Mouse (Mus musculus) kidney, embryonic 14.5 days (tissue): ENCODE data around the gene Mr1. TPM values are rescaled to one million over a fixed set of nuclear protein-coding genes. Genes with fewer than 3 reads are reported as not detected.

Source experiments
- ATAC-seq: fragments of 200-750 bp; cut with Nextera tagmentation; 2 replicates; pipeline ENCODE4 v1.8.0; 2017; ENCODE audit warnings: moderate number of reproducible peaks, mild to moderate bottlenecking, moderate TSS enrichment, moderate library complexity; ENCODE audit not compliant: low FRiP score, low TSS enrichment
- H3K27ac ChIP-seq: fragments of 300-500 bp; sonication (generic); 2 replicates; pipeline ENCODE4 v1.5.1; 2014; ENCODE audit warnings: low read depth, mild to moderate bottlenecking, low read length, moderate library complexity, mixed read lengths
- H3K27me3 ChIP-seq: fragments of 300-500 bp; sonication (generic); 2 replicates; pipeline ENCODE4 v1.6.1; 2014; ENCODE audit warnings: mild to moderate bottlenecking, low read length; ENCODE audit not compliant: control insufficient read depth, insufficient read depth
- H3K36me3 ChIP-seq: fragments of 300-500 bp; sonication (generic); 2 replicates; pipeline ENCODE4 v1.6.1; 2014; ENCODE audit warnings: low read length, mixed read lengths; ENCODE audit not compliant: control insufficient read depth, insufficient read depth
- H3K4me1 ChIP-seq: fragments of 300-500 bp; sonication (generic); 2 replicates; pipeline ENCODE4 v1.6.1; 2014; ENCODE audit warnings: low read length, mixed read lengths; ENCODE audit not compliant: control insufficient read depth, insufficient read depth
- H3K4me2 ChIP-seq: fragments of 300-500 bp; sonication (generic); replicated peaks from 2 replicates; pipeline ENCODE4 v1.6.1; 2014; ENCODE audit warnings: low read depth, mild to moderate bottlenecking, low read length
- H3K4me3 ChIP-seq: fragments of 300-500 bp; sonication (generic); 2 replicates; pipeline ENCODE4 v1.5.1; 2014; ENCODE audit warnings: mild to moderate bottlenecking, low read length
- H3K9ac ChIP-seq: fragments of 300-500 bp; sonication (generic); 2 replicates; pipeline ENCODE4 v1.6.1; 2014; ENCODE audit warnings: low read depth, mild to moderate bottlenecking, low read length, moderate library complexity
- H3K9me3 ChIP-seq: fragments of 300-500 bp; sonication (generic); 2 replicates; pipeline ENCODE4 v1.6.1; 2016; ENCODE audit warnings: low read length; ENCODE audit not compliant: control insufficient read depth
- WGBS: fragments of 180-500 bp; shearing (Covaris S2); extraction: QIAGEN DNeasy Blood & Tissue Kit; methylation state at CpG from one replicate; pipeline ENCODE4 v1.1.7; 2014; 5-methylcytosine and 5-hydroxymethylcytosine counted together
- polyA plus RNA-seq: library from polyadenylated mRNA; unstranded; fragments of >200 nt; fragmentation: Nextera tagmentation; extraction: Ambion mirVana; gene quantifications from 2 replicates; pipeline ENCODE4 v1.2.1, GENCODE M21; 2014

The Mr1 gene
- polyA plus RNA-seq, 1 experiment from 2014 or later = 4.8 TPM

DNA sequence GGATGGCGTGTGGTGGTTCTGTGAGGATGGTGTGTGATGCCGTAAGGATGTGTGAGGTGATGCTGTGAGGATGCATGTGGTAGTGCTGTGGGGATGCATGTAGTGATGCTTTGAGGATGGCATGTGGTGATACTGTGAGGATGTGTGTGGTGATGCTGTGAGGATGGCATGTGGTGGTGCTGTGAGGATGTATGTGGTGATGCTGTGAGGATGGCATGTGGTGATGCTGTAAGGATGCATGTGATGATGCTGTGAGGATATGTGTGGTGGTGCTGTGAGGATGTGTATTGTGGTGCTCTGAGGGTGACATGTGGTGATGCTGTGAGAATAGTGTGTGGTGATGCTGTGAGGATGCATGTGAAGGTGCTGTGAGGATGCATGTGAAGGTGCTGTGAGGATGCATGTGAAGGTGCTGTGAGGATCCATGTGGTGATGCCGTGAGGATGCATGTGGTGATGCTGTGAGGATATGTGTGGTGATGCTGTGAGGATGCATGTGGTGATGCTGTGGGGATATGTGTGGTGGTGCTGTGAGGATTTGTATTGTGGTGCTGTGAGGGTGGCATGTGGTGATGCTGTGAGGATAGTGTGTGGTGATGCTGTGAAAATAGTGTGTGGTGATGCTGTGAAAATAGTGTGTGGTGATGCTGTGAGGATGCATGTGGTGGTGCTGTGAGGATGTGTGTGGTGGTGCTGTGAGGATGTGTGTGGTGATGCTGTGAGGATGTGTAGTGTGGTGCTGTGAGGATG, 26.5 kb upstream of the Mr1 start:
- Histone ChIP-seq H3K9me3 (no peaks in the 10 kb centered on the region), H3K4me3 (no peak overlapping the region), H3K4me1 (no peaks in the 10 kb centered on the region), H3K27ac (no peak overlapping the region), H3K9ac (no peak overlapping the region), H3K4me2 (no peak overlapping the region), H3K36me3 (peaks cover 23% of the 10 kb centered on the region), H3K27me3 (no peaks in the 10 kb centered on the region)
- WGBS = 84% methylated on average over 3 of the region's 3 CpGs
- no peak for ATAC-seq

DNA sequence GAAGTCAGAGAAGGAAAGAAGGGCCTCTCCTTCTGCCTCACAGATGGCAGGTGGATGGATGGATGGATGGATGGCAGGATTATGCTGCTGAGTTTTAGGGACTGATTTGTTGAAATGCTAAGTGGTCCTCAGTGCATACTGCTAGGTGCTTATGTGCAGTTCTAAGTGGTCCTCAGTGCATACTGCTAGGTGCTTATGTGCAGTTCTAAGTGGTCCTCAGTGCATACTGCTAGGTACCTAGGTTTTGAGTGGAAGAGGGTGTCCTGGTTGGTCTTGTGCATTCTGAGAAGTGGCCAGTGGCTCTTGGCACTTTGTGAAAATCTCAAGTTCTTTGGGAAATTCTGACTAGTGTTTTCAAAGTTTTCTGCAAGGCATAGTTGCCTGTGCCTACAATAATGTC, 23.3 kb upstream of the Mr1 start:
- peaks cover 2% of the 10 kb centered on the region; the same call in 1 of the 2 replicates for H3K36me3 ChIP-seq
- no peak overlapping the region for H3K9ac ChIP-seq
- no peak overlapping the region for H3K27ac ChIP-seq
- H3K4me3 ChIP-seq = no peak overlapping the region
- no peak for ATAC-seq
- no peaks in the 10 kb centered on the region for H3K9me3 ChIP-seq
- H3K4me2 ChIP-seq = no peak overlapping the region
- no peaks in the 10 kb centered on the region for H3K27me3 ChIP-seq
- no peaks in the 10 kb centered on the region for H3K4me1 ChIP-seq

DNA sequence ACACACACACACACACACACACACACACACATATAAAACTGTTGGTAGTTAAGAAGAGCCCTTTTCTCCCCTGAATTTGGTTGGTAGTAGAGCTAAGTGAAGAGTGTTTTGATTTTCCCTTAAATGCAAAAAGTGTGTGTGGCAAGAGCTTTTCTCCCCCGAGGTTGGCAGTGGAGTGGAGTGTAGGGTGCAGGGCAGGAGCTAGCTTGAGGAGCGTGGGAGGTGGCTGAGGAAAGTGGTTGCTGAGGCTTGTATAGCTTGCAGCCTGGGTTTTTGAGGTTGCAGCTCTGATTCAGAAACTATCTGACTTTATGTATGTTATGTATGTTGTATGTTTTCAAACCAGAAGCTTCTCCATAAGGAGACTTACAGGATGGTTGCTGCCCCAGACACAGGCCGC, 20.8 kb upstream of the Mr1 start:
- H3K9me3 ChIP-seq = no peaks in the 10 kb centered on the region
- ATAC-seq = no peak
- H3K27ac ChIP-seq = no peak overlapping the region
- no peaks in the 10 kb centered on the region for H3K36me3 ChIP-seq
- H3K4me3 ChIP-seq = no peak overlapping the region
- H3K4me2 ChIP-seq = no peak overlapping the region
- no peaks in the 10 kb centered on the region for H3K4me1 ChIP-seq
- H3K9ac ChIP-seq = no peak overlapping the region
- WGBS = 90% methylated on average over 3 of the region's 3 CpGs
- no peaks in the 10 kb centered on the region for H3K27me3 ChIP-seq

DNA sequence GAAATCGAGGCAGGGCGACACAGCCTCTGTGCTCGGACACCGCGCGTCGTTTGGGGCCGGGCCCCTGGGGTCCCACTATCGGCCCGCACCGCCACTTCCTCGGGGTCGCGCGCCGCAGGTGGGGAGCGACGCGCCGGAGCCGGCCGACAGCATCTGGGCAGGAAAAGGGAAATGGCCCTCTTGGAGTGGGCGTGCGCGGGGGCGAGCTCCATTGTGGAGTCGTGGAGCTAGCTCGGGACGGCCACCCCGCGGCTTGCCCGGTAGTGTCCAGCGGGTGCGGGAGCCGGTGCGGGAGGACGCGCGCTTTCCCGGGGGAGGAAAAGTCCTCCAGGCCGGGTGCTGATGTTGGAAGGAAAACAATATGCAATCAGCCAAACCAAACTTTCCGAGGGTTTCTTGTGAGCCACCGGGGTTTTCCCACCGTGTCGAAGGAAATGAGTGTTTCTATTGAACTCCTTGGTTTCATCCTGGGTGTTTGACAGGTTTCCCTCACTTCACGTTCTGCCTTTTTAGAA, 12.4 kb upstream of the Mr1 start:
- Histone ChIP-seq H3K4me3 (peak overlapping the region; percentile 95), H3K4me1 (no peaks in the 10 kb centered on the region), H3K27me3 (no peaks in the 10 kb centered on the region), H3K9me3 (no peaks in the 10 kb centered on the region), H3K27ac (peak overlapping the region; percentile 69), H3K9ac (peak overlapping the region; percentile 79), H3K36me3 (no peaks in the 10 kb centered on the region), H3K4me2 (peak overlapping the region; percentile 61)
- ATAC-seq = peak; percentile 75
- under 1% methylated on average over 45 of the region's 46 CpGs for WGBS

DNA sequence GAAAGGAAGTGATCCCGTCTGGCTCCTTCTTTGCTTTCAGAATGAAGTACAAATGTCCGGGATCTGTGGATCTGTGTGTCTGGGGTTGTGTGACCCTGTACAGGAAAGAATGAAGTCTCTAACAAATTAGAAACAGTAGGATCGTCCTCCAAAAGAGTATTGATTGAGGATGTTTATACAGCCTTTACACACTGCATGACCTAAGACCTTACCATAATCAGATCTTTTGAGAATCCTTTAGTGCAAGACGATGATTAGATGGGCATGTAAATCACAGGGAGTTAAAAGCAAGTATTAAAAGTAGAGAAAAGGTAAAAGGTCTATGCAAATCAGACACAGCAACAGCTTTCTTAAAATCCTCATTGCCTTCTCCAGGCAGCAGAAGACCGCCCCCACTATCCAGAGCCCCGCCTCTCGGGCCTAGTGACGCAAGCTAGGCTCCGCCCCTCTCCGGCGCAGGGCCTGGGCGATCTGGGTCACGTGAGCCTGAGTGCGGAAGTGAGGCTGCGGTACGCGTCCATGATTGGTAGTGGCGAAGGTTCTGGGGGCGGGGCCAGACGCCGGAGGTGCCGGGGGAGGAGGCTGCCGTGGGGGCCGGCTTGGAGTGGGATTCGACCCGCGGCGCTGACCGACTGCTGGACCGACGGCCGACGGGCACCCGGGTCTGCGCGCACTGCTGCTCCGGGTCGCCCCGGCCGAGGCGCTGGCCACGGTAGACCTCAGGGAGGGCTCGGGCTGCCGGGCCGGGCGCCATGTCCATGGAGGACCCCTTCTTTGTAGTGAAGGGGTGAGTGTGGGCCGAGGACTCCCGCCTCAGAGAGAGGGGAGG, 11.7 kb upstream of the Mr1 start, which contains the start of gene Stx6:
Gene Stx6, plus strand, starts transcription at position 575 of the 829 bp plus-strand sequence.
- H3K27ac ChIP-seq = peak within 1 kb of the TSS; percentile 69
- H3K9ac ChIP-seq = peak within 1 kb of the TSS; percentile 79
- no peaks in the 10 kb centered on the region for H3K36me3 ChIP-seq
- H3K27me3 ChIP-seq = no peaks in the 10 kb centered on the region
- no peaks in the 10 kb centered on the region for H3K4me1 ChIP-seq
- WGBS = 2% methylated on average over 45 of the region's 48 CpGs
- H3K4me2 ChIP-seq = peak within 1 kb of the TSS; percentile 61
- ATAC-seq = peak; percentile 99
- no peaks in the 10 kb centered on the region for H3K9me3 ChIP-seq
- H3K4me3 ChIP-seq = peak within 1 kb of the TSS; percentile 95

DNA sequence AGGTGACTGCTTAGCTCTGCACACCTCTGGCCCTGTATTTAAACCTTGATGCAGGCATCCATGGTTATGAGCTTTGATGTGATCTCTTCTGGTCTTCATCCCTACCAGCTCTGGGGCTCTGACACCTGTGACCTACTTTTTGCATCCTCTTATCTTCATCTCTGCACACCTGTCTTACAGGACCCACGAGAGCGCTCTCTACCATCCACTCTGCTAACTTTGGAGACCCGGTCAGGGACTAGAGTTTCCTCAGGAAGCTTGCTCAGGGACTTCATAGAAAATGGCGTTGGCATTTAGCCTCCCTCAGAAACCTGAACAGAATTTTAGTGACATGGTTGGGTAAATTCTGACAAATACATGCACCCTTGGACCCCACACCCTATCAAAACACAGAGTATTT, 7.3 kb upstream of the Mr1 start:
- no peak overlapping the region for H3K27ac ChIP-seq
- H3K36me3 ChIP-seq = no peaks in the 10 kb centered on the region
- no peaks in the 10 kb centered on the region for H3K4me1 ChIP-seq
- ATAC-seq = no peak
- no peak overlapping the region for H3K4me3 ChIP-seq
- no peaks in the 10 kb centered on the region for H3K27me3 ChIP-seq
- 71% methylated on average over 4 of the region's 4 CpGs for WGBS
- H3K9me3 ChIP-seq = no peaks in the 10 kb centered on the region
- H3K9ac ChIP-seq = no peak overlapping the region
- no peak overlapping the region for H3K4me2 ChIP-seq

DNA sequence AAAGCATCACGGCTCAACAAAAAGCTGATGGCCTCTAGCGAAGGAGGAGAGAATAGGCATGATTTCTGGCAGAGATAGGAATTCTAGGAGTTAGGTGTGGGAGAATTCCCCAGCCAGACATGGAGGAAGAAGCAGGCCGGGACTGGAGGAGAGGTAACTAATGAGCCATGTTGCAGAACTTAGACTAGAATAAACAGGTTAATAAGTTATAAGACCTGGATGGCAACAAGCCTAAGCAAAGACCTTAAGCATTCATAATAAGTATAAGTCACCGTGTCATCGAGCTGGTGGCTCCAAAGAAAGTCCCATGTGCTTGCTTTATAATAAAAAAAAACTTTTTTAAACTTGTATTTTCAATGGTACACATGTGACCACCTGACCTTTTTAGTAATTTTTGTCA, 4.2 kb upstream of the Mr1 start:
- Histone ChIP-seq H3K9ac (no peak overlapping the region), H3K9me3 (no peaks in the 10 kb centered on the region), H3K4me2 (no peak overlapping the region), H3K27me3 (no peaks in the 10 kb centered on the region), H3K36me3 (no peaks in the 10 kb centered on the region), H3K27ac (no peak overlapping the region), H3K4me3 (no peak overlapping the region), H3K4me1 (no peaks in the 10 kb centered on the region)
- ATAC-seq = no peak
- WGBS = 81% methylated on average over 5 of the region's 5 CpGs

DNA sequence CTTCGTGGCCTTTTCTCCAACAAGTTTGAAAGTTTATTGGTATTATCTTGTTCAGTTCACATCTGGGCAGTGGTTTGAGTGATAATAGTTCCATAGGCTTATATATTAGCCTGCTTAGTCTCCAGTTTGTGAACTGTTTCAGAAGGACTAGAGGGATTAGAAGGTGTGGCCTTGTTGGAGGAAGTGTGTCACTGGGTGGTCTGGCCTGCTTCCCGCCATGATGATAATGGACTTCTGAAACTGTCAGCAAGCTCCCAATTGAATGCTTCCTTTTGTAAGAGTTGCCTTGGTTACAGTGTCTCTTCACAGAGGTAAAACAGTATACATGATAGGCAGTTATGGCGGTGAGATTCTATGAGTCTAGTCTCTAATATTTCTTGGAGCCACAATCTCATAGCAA, 2.8 kb upstream of the Mr1 start:
- Histone ChIP-seq H3K36me3 (no peaks in the 10 kb centered on the region), H3K4me1 (0 out of 2 replicates have a peak, but pooled peaks cover 2% of the 10 kb centered on the region), H3K9me3 (no peaks in the 10 kb centered on the region), H3K4me3 (no peak overlapping the region), H3K4me2 (no peak overlapping the region), H3K9ac (no peak overlapping the region), H3K27ac (no peak overlapping the region), H3K27me3 (no peaks in the 10 kb centered on the region)
- no peak for ATAC-seq
- WGBS = 89% methylated on average over 3 of the region's 3 CpGs

DNA sequence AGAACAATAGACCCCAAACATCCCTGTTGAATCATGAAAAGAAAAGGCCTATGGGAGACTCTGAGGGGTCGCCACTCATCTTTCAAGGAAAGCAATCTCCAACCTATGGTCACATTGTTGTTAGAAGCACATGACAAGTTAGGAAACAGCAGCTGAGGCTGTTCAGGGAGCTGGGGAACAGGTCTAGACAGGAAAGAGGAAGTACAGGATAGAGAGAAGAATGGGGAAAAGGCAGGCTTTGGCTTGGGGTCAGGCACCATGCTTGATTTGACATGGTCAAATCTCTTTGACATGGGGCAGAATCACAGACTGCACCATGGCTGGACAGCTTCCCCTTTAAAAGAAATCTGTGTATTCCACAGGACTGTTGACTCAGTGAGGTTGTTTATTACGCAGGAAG, 614 bp upstream of the Mr1 start:
- no peak for ATAC-seq
- Histone ChIP-seq H3K9me3 (no peaks in the 10 kb centered on the region), H3K9ac (no peak overlapping the region), H3K27me3 (no peaks in the 10 kb centered on the region), H3K4me2 (no peak overlapping the region), H3K36me3 (no peaks in the 10 kb centered on the region), H3K27ac (no peak overlapping the region), H3K4me1 (0 out of 2 replicates have a peak, but pooled peaks cover 2% of the 10 kb centered on the region), H3K4me3 (no peak overlapping the region)
- 90% methylated on average over 2 of the region's 2 CpGs for WGBS
